Mouse (Mus musculus) myocyte (in vitro differentiated cells): ENCODE measurements around the gene Ankrd7. TPM values are rescaled to one million over a fixed set of nuclear protein-coding genes. Genes with fewer than 3 reads are reported as not detected.
A peak's percentile ranks its signal among the peaks of the same experiment; 100 is the strongest.
"Not testable (repeated sequence)": the region's sequence is repeated elsewhere in the genome, so short reads cannot be mapped to it uniquely, and the experiment has no call there.

Experiments used
- H3K27me3 ChIP-seq: one replicate; pipeline ENCODE4 v1.6.1; 2011; ENCODE audit not compliant: control insufficient read depth, insufficient read depth, insufficient read length
- H3K36me3 ChIP-seq: one replicate; pipeline ENCODE4 v1.6.1; 2011; ENCODE audit not compliant: control insufficient read depth, insufficient read depth
- H3K4me2 ChIP-seq: one replicate; pipeline ENCODE4 v1.6.1; 2011; ENCODE audit warnings: low read depth, control low read depth
- H3K4me3 ChIP-seq: one replicate; pipeline ENCODE4 v1.5.1; 2011; ENCODE audit warnings: mild to moderate bottlenecking, control low read depth, moderate library complexity
- H3K79me2 ChIP-seq: one replicate; pipeline ENCODE4 v1.6.1; 2011; ENCODE audit not compliant: control insufficient read depth, insufficient read depth
- H3ac ChIP-seq: one replicate; pipeline ENCODE4 v1.6.1; 2011; ENCODE audit not compliant: control insufficient read depth, insufficient read length
- CEBPB ChIP-seq: IDR thresholded peaks from 2 replicates; pipeline ENCODE4 v1.6.1; 2011; ENCODE audit warnings: mild to moderate bottlenecking, moderate library complexity; ENCODE audit not compliant: poor library complexity, insufficient read depth, severe bottlenecking
- E2F4 ChIP-seq: IDR thresholded peaks from one replicate; pipeline ENCODE4 v1.6.1; 2011; ENCODE audit warnings: mild to moderate bottlenecking, control low read depth, moderate library complexity; ENCODE audit not compliant: insufficient read depth
- MAX ChIP-seq: IDR thresholded peaks from one replicate; pipeline ENCODE4 v1.6.1; 2011; ENCODE audit warnings: low read depth, mild to moderate bottlenecking, control low read depth
- MYOD1 ChIP-seq, 3 experiments: IDR thresholded peaks; one replicate each; pipeline ENCODE4 v1.6.1; 2011; ENCODE audit warnings: control low read depth in 2 of 3, low read depth in 2 of 3, mild to moderate bottlenecking in 2 of 3, moderate library complexity in 1 of 3; ENCODE audit not compliant: insufficient read length in 2 of 3, control insufficient read depth in 1 of 3
- MYOG ChIP-seq, 3 experiments: IDR thresholded peaks; one replicate each; pipeline ENCODE4 v1.6.1; 2011; ENCODE audit warnings: control low read depth in 2 of 3, low read depth in 2 of 3, mild to moderate bottlenecking in 2 of 3; ENCODE audit not compliant: insufficient read length in 2 of 3, control insufficient read depth in 1 of 3, insufficient read depth in 1 of 3
- POLR2A ChIP-seq: IDR thresholded peaks from one replicate; pipeline ENCODE4 v1.6.1; 2011; ENCODE audit warnings: low read depth, mild to moderate bottlenecking, control low read depth, moderate library complexity; ENCODE audit not compliant: insufficient read length
- POLR2AphosphoS2 ChIP-seq: IDR thresholded peaks from one replicate; pipeline ENCODE4 v1.6.1; 2011; ENCODE audit warnings: low read depth, control low read depth; ENCODE audit not compliant: insufficient read length
- REST ChIP-seq: IDR thresholded peaks from one replicate; pipeline ENCODE4 v1.6.1; 2011; ENCODE audit warnings: mild to moderate bottlenecking, control low read depth, moderate library complexity; ENCODE audit not compliant: insufficient read depth, insufficient read length
- SRF ChIP-seq: IDR thresholded peaks from one replicate; pipeline ENCODE4 v1.6.1; 2011; ENCODE audit warnings: low read depth; ENCODE audit not compliant: control insufficient read depth, insufficient read length
- TCF12 ChIP-seq: IDR thresholded peaks from one replicate; pipeline ENCODE4 v1.6.1; 2011; ENCODE audit warnings: mild to moderate bottlenecking, control low read depth; ENCODE audit not compliant: poor library complexity, insufficient read depth, severe bottlenecking
- TCF3 ChIP-seq: IDR thresholded peaks from one replicate; pipeline ENCODE4 v1.6.1; 2011; ENCODE audit warnings: low read depth, control low read depth; ENCODE audit not compliant: insufficient read length
- USF1 ChIP-seq: IDR thresholded peaks from one replicate; pipeline ENCODE4 v1.6.1; 2011; ENCODE audit warnings: low read depth, mild to moderate bottlenecking, control low read depth, moderate library complexity
- polyA plus RNA-seq: library from polyadenylated mRNA; unstranded; fragments of >200 nt; fragmentation: generic; extraction: Trizol; gene quantifications from one replicate; pipeline ENCODE4 v1.2.1, GENCODE M21; 2012; ENCODE audit warnings: missing spikeins

Gene Ankrd7
- not detected for polyA plus RNA-seq

DNA sequence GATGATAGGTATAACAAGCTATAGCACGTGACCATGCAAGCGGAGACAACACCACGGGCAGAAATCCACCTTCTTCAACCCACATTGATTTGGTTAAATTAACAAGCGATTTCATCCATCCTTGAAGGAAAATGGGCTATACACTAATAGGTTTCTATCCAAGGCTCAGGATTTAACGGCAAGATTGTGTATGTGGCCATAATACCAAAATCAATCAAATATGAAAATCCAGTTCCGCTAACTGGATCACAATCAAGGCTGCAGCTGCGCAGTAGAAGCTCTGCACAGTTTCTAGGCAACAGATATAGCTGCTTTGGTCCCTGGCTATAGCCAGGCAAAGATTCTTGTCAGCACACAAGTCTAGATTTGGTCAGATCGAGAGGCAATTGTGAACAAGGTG lies at the start of gene Ankrd7:
Ankrd7 (plus strand) TSS at position 301 of the 400 bp plus-strand sequence.
- Histone ChIP-seq H3K4me3 (no peak within 1 kb of the TSS), H3K79me2 (no peaks in the 10 kb centered on the region), H3K4me2 (no peak within 1 kb of the TSS), H3K36me3 (no peaks in the 10 kb centered on the region), H3K27me3 (no peaks in the 10 kb centered on the region), H3ac (no peak within 1 kb of the TSS)
- no peak for TF ChIP-seq POLR2A
- no peak for TF ChIP-seq MYOG (IDR thresholded peaks at IDR 0.05; ENCODE audit: control insufficient read depth in 1 of 3, insufficient read depth in 1 of 3, insufficient read length in 2 of 3, low read depth in 2 of 3)

- H3K79me2 ChIP-seq = no peaks in the 10 kb centered on the region
- no peak overlapping the region for H3ac ChIP-seq
- H3K4me2 ChIP-seq = no peak overlapping the region
- no peaks in the 10 kb centered on the region for H3K36me3 ChIP-seq
- TF ChIP-seq CEBPB (no peak), USF1 (no peak), MYOD1 (IDR thresholded peaks at IDR 0.05; ENCODE audit: control insufficient read depth in 1 of 3, insufficient read length in 2 of 3, low read depth in 2 of 3) (no peak), MAX (no peak), E2F4 (no peak), REST (no peak), POLR2A (no peak), TCF12 (no peak), MYOG (IDR thresholded peaks at IDR 0.05; ENCODE audit: control insufficient read depth in 1 of 3, insufficient read depth in 1 of 3, insufficient read length in 2 of 3, low read depth in 2 of 3) (no peak), SRF (no peak), TCF3 (no peak), POLR2AphosphoS2 (no peak)
- no peak overlapping the region for H3K4me3 ChIP-seq
- H3K27me3 ChIP-seq = peaks cover 6% of the 10 kb centered on the region
These were observed 46.8 kb upstream of the Ankrd7 start for GRCm38 (mm10) chr6:18819343-18819742.

- TF ChIP-seq POLR2A (no peak), TCF3 (no peak), MYOG (IDR thresholded peaks at IDR 0.05; ENCODE audit: control insufficient read depth in 1 of 3, insufficient read depth in 1 of 3, insufficient read length in 2 of 3, low read depth in 2 of 3) (no peak), CEBPB (no peak), TCF12 (no peak), REST (no peak), SRF (no peak), E2F4 (no peak), USF1 (no peak), MYOD1 (IDR thresholded peaks at IDR 0.05; ENCODE audit: control insufficient read depth in 1 of 3, insufficient read length in 2 of 3, low read depth in 2 of 3) (no peak), POLR2AphosphoS2 (no peak), MAX (no peak)
- Histone ChIP-seq H3K4me3 (no peak overlapping the region), H3K4me2 (no peak overlapping the region), H3K36me3 (no peaks in the 10 kb centered on the region), H3ac (no peak overlapping the region), H3K27me3 (peaks cover 6% of the 10 kb centered on the region), H3K79me2 (no peaks in the 10 kb centered on the region)
These were observed 45.9 kb upstream of the Ankrd7 start for GRCm38 (mm10) chr6:18820246-18820645.

DNA sequence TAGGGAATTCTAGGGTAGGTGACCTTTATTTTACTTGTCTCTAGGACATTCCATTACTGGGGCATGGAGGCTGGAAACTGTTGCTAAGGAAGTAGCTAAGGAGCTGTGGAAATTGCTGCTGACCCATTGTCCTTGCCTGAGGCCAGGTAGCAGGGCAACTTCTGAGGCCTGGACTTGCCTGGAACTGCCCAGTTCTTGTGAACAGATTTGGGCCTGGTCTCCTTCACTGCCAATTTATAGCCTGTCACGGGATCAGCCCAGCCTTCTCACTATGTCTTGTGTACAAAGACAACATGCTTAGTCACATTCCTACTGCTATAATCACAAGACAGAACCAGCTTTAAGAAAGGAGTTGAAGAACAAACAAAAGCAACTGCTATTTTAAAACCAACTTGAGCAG lies 43.3 kb upstream of the Ankrd7 start:
- H3K4me2 ChIP-seq = no peak overlapping the region
- H3K27me3 ChIP-seq = peaks cover 3% of the 10 kb centered on the region
- no peaks in the 10 kb centered on the region for H3K36me3 ChIP-seq
- no peaks in the 10 kb centered on the region for H3K79me2 ChIP-seq
- no peak overlapping the region for H3ac ChIP-seq
- no peak overlapping the region for H3K4me3 ChIP-seq
- TF ChIP-seq REST = no peak
- no peak for TF ChIP-seq USF1
- no peak for TF ChIP-seq MAX
- TF ChIP-seq TCF3 = no peak
- no peak for TF ChIP-seq POLR2A
- TF ChIP-seq CEBPB = no peak
- no peak for TF ChIP-seq MYOG (IDR thresholded peaks at IDR 0.05; ENCODE audit: control insufficient read depth in 1 of 3, insufficient read depth in 1 of 3, insufficient read length in 2 of 3, low read depth in 2 of 3)
- TF ChIP-seq POLR2AphosphoS2 = no peak
- TF ChIP-seq E2F4 = no peak
- no peak for TF ChIP-seq SRF
- no peak for TF ChIP-seq TCF12
- no peak for TF ChIP-seq MYOD1 (IDR thresholded peaks at IDR 0.05; ENCODE audit: control insufficient read depth in 1 of 3, insufficient read length in 2 of 3, low read depth in 2 of 3)

GRCm38 (mm10) chr6:18832958-18833357 lies 33.2 kb upstream of the Ankrd7 start:
- no peaks in the 10 kb centered on the region for H3K79me2 ChIP-seq
- H3ac ChIP-seq = no peak overlapping the region
- no peaks in the 10 kb centered on the region for H3K36me3 ChIP-seq
- H3K4me3 ChIP-seq = no peak overlapping the region
- no peaks in the 10 kb centered on the region for H3K27me3 ChIP-seq
- TF ChIP-seq POLR2AphosphoS2 = no peak
- TF ChIP-seq REST = no peak
- no peak for TF ChIP-seq USF1
- no peak for TF ChIP-seq MYOG (IDR thresholded peaks at IDR 0.05; ENCODE audit: control insufficient read depth in 1 of 3, insufficient read depth in 1 of 3, insufficient read length in 2 of 3, low read depth in 2 of 3)
- no peak for TF ChIP-seq TCF12
- no peak for TF ChIP-seq E2F4
- TF ChIP-seq CEBPB = no peak
- no peak for TF ChIP-seq MYOD1 (IDR thresholded peaks at IDR 0.05; ENCODE audit: control insufficient read depth in 1 of 3, insufficient read length in 2 of 3, low read depth in 2 of 3)
- no peak for TF ChIP-seq POLR2A
- TF ChIP-seq MAX = no peak
- TF ChIP-seq SRF = no peak
- TF ChIP-seq TCF3 = no peak
- H3K4me2 ChIP-seq = no peak overlapping the region

DNA sequence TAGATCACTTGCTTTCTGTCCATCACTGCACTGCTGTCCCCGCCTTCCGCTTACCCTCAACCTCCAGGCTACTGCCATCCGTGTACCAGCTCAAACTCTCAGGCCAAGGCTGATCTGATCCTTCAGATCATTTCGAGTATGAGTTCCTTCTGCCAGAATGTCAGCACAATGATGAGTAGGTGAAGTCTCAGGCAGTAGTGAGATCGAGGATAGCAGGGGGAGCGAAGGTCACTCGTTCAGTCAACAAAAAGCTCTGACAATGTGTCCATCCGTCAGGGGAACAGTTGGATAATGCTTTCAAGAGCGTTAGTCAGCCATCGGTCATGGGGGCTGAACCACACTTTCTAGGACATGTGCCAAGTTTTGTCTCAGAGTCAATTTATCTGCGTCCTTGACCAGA lies 21.6 kb upstream of the Ankrd7 start:
- H3K36me3 ChIP-seq, H3K27me3 ChIP-seq, H3K4me3 ChIP-seq, H3K4me2 ChIP-seq, H3ac ChIP-seq, H3K79me2 ChIP-seq: not testable (repeated sequence)

- H3K36me3 ChIP-seq, H3ac ChIP-seq, H3K4me3 ChIP-seq, H3K27me3 ChIP-seq: not testable (repeated sequence)
- H3K4me2 ChIP-seq = peak overlapping the region; percentile 73
- peaks cover 20% of the 10 kb centered on the region for H3K79me2 ChIP-seq
These were observed 20.5 kb upstream of the Ankrd7 start for GRCm38 (mm10) chr6:18845571-18845970.
